Comparison of ENCODE assay signal across 12 mouse cellular contexts in genomic region chr2:6884796-6885711, GRCm38 (mm10).
DNase-seq lines count a peak whose midpoint lies in the region; ATAC-seq and TF ChIP-seq lines count a peak whose summit lies in the region.
"Had no signal": no experiment of that assay in that cellular context is flagged by ENCODE, and none has a peak within 500 bp of the region (broad histone marks: within the 10 kb centered on the region; RNA-seq: fewer than 3 reads in every experiment).

No protein-coding gene starts in this region.

- H3K9ac ChIP-seq in midbrain, postnatal 0 days (replicated peaks; ENCODE audit: low read length, poor library complexity, severe bottlenecking) = peak overlapping the region; percentile 77
- H3K9ac ChIP-seq in stomach, postnatal 0 days (ENCODE audit: low read length) = no peak overlapping the region
- H3K9ac ChIP-seq: embryonic facial prominence, embryonic 13.5 days had no signal

- peak overlapping the region; percentile 93 for H3K27ac ChIP-seq in hindbrain, embryonic 10.5 days
- peak overlapping the region; percentile 95 for H3K27ac ChIP-seq in midbrain, postnatal 0 days (ENCODE audit: low read depth, low read length)
- H3K27ac ChIP-seq in stomach, postnatal 0 days (replicated peaks) = no peak overlapping the region
- H3K27ac ChIP-seq: embryonic facial prominence, embryonic 13.5 days had no signal

- peaks cover 52% of the 10 kb centered on the region for H3K4me1 ChIP-seq in hindbrain, embryonic 10.5 days (replicated peaks)
- 0 out of 2 replicates have a peak, but pooled peaks cover 2% of the 10 kb centered on the region for H3K4me1 ChIP-seq in midbrain, postnatal 0 days (ENCODE audit: insufficient read depth, low read length)
- H3K4me1 ChIP-seq in stomach, postnatal 0 days (replicated peaks; ENCODE audit: control insufficient read depth, insufficient read depth) = no peaks in the 10 kb centered on the region
- H3K4me1 ChIP-seq: embryonic facial prominence, embryonic 13.5 days had no signal

- H3K36me3 ChIP-seq in hindbrain, embryonic 10.5 days = no peaks in the 10 kb centered on the region
- no peaks in the 10 kb centered on the region for H3K36me3 ChIP-seq in midbrain, postnatal 0 days (ENCODE audit: insufficient read depth, low read length)
- H3K36me3 ChIP-seq in stomach, postnatal 0 days (ENCODE audit: control insufficient read depth, insufficient read depth, low read length) = no peaks in the 10 kb centered on the region
- H3K36me3 ChIP-seq: embryonic facial prominence, embryonic 13.5 days had no signal

- no peak for TF ChIP-seq CTCF in midbrain, postnatal 0 days (IDR thresholded peaks at IDR 0.05)
- TF ChIP-seq CTCF in stomach, postnatal 0 days (IDR thresholded peaks at IDR 0.05; ENCODE audit: low read depth) = no peak

- no peaks in the 10 kb centered on the region for H3K9me3 ChIP-seq in hindbrain, embryonic 10.5 days
- H3K9me3 ChIP-seq in midbrain, postnatal 0 days (ENCODE audit: low read length) = no peaks in the 10 kb centered on the region
- no peaks in the 10 kb centered on the region for H3K9me3 ChIP-seq in stomach, postnatal 0 days (ENCODE audit: control insufficient read depth, low read length)
- H3K9me3 ChIP-seq: embryonic facial prominence, embryonic 13.5 days had no signal

- ATAC-seq in midbrain, postnatal 0 days (ENCODE audit: low FRiP score) = peak; percentile 71
- no peak for ATAC-seq in stomach, postnatal 0 days (ENCODE audit: low FRiP score, low TSS enrichment)
- ATAC-seq in inflammation-experienced regulatory T-cells, adult 6 months = no peak

- H3K4me2 ChIP-seq in midbrain, postnatal 0 days (ENCODE audit: low read depth, low read length, poor library complexity, severe bottlenecking) = peak overlapping the region; percentile 53
- H3K4me2 ChIP-seq in stomach, postnatal 0 days (replicated peaks; ENCODE audit: low read depth) = no peak overlapping the region

- intact Hi-C loops in gastrocnemius, postnatal 14 days (cut with DNase I; ENCODE audit: low total_unique reads) = no loop called here

- H3K4me3 ChIP-seq in hindbrain, embryonic 10.5 days = peak overlapping the region; percentile 59
- peak overlapping the region; percentile 65 for H3K4me3 ChIP-seq in midbrain, postnatal 0 days (ENCODE audit: low read depth, low read length)
- no peak overlapping the region for H3K4me3 ChIP-seq in stomach, postnatal 0 days (ENCODE audit: low read depth, low read length)
- H3K4me3 ChIP-seq: embryonic facial prominence, embryonic 13.5 days had no signal

- TF ChIP-seq EP300 in stomach, postnatal 0 days (optimal IDR thresholded peaks at IDR 0.05) = no peak

- no peaks in the 10 kb centered on the region for H3K27me3 ChIP-seq in hindbrain, embryonic 10.5 days (ENCODE audit: insufficient read depth, poor library complexity, severe bottlenecking)
- H3K27me3 ChIP-seq in midbrain, postnatal 0 days (ENCODE audit: insufficient read depth, low read length) = no peaks in the 10 kb centered on the region
- H3K27me3 ChIP-seq in stomach, postnatal 0 days (ENCODE audit: control insufficient read depth, insufficient read depth, low read length) = no peaks in the 10 kb centered on the region
- H3K27me3 ChIP-seq: embryonic facial prominence, embryonic 13.5 days had no signal

- 19% methylated on average over 8 of the region's 8 CpGs for WGBS in hindbrain, embryonic 10.5 days
- WGBS in midbrain, postnatal 0 days = 12% methylated on average over 8 of the region's 8 CpGs
- 59% methylated on average over 8 of the region's 8 CpGs for WGBS in stomach, postnatal 0 days

- DNase-seq in cerebellum, postnatal 10 days = peak; percentile 45 to 67
- DNase-seq in embryo, embryonic 11 days = peak; percentile 64
- peak; percentile 62 for DNase-seq in hindbrain, embryonic 10.5 days (ENCODE audit: low spot score)
- peak; percentile 80 for DNase-seq in midbrain, postnatal 0 days (ENCODE audit: low spot score)
- DNase-seq in stomach, postnatal 0 days (ENCODE audit: low spot score) = no peak
- DNase-seq in gastrocnemius, postnatal 14 days = no peak
- DNase-seq: adrenal gland, adult 8-10 months; liver; lung, postnatal 10 days; thymus, postnatal 25 days had no signal

Comparison
In these comparisons a context has a peak if more than half of its experiments do, and no peak if none do; other contexts are left out.
1. DNase-seq: peak in cerebellum, postnatal 10 days (2 of 2), embryo, embryonic 11 days (single experiment), hindbrain, embryonic 10.5 days (single experiment) and midbrain, postnatal 0 days (single experiment); none in stomach, postnatal 0 days (single experiment) and gastrocnemius, postnatal 14 days (single experiment).